Mouse (Mus musculus): ENCODE measurements around the gene Catsperg1.
"Not testable (repeated sequence)": the region's sequence is repeated elsewhere in the genome, so short reads cannot be mapped to it uniquely, and the experiment has no call there.

The Catsperg1 gene

DNA sequence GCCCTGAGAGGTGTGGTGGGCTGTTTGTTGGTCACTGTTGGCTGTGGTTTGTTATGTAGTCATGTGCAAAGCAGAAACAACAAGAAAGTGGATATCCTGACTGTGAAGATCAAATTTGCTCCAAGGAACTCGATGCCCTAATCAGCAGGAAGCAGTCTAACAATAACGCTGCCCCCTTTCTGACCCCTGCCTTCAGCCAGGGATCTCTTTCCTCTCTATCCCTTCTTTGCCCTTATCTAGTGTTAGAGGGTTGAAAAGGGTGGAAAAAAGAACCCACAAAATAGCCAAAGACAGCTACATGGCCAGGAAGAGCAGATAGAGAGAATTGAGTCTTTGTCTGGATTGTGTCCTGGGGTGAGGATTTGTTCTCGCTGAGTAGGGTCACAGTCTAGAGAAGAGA is 16.7 kb upstream of the Catsperg1 start:
- DNase-seq (ENCODE audit: low spot score) = no peak

DNA sequence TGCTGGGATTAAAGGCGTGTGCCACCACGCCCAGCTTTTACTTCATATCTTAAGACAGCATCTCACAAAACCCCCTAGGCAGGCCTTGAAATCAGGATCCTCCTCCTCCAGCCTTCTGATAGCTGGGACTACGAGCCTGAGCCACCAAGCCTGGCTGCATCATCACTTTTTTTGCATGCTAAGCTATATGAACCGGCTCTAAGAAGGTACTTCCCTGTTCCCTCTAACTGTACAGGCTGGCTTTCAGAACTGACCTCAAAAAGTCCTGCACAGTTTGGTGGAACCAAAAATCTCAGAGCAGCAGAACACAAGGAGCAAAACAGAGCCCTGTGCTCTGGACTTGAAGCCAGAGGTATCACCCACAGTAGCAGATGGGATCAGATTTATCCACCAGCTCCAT is 14.4 kb upstream of the Catsperg1 start:
- no peak for DNase-seq (ENCODE audit: low spot score)

DNA sequence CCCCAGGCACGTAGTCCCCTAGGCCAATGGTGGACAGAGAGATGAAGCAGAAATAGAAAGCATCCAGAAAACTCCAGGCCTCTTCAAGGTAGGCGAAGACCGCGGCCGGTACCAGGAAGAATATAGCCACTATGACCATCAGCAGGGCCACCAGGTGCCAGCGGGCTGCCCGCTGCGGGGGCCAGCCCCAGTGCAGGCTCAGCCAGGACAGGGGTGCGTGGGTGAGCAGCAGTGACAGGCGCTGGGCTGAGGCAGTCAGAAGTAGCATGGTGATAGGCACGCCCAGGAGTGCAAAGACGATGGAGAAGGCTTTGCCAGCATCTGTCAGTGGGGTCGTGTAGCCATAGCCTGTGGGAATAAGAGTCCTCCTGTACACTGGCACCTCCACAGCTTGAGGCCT is 11.7 kb upstream of the Catsperg1 start:
- no peak for DNase-seq (ENCODE audit: low spot score)

GRCm38 (mm10) chr7:29224756-29225394 is 11.0 kb upstream of the Catsperg1 start:
- no peak for DNase-seq (ENCODE audit: low spot score)

- DNase-seq (ENCODE audit: low spot score) = no peak
Measured at GRCm38 (mm10) chr7:29214846-29215245, 1.0 kb upstream of the Catsperg1 start.

GRCm38 (mm10) chr7:29214236-29214635 is 401 bp upstream of the Catsperg1 start:
- no peak for DNase-seq (ENCODE audit: low spot score)

DNA sequence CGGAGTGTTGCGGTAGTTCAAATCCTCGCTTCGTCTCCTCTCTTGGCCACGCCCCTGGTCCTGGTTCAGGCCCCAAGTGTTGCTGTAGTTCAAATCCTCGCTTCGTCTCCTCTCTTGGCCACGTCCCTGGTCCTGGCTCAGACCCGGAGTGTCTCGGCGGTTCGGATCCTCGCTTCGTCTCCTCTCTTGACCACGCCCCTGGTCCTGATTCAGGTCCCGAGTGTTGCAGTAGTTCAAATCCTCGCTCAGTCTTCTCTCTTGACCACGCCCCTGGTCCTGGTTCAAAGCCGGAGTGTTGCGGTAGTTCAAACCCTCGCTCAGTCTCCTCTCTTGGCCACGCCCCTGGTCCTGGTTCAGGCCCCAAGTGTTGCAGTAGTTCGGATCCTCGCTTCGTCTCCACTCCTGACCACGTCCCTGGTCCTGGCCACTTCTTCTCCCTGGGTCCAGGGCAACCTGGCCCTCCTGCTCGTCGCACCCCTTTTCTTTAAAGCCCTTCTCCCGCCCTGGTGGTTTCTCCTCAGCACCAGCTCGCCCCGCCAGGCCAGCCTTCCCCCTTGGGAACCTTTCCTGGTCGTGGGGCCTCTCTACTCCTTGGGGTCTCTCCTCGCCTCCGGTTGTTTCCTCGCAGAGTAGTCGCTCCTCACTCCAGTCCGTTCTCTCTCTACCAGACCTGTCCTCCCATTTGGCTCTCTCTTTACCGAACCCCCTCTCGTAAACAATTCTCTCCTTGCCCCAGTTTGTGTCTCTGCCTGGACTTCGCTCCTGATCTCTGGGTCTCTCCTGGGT is 867 bp downstream of the Catsperg1 start:
- DNase-seq (ENCODE audit: low spot score) = not testable (repeated sequence)

DNA sequence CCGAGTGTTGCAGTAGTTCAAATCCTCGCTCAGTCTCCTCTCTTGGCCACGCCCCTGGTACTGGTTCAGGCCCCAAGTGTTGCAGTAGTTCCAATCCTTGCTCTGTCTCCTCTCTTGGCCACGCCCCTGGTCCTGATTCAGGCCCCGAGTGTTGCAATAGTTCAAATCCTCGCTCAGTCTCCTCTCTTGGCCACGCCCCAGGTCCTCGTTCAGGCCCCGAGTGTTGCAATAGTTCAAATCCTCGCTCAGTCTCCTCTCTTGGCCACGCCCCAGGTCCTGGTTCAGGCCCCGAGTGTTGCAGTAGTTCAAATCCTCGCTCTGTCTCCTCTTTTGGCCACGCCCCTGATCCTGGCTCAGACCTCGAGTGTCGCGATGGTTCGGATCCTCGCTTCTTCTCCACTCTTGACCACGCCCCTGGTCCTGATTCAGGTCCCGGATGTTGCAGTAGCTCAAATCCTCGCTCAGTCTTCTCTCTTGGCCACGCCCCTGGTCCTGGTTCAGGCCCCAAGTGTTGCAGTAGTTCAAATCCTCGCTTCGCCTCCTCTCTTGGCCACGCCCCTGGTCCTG is 1.6 kb downstream of the Catsperg1 start:
- DNase-seq (ENCODE audit: low spot score) = no peak

DNA sequence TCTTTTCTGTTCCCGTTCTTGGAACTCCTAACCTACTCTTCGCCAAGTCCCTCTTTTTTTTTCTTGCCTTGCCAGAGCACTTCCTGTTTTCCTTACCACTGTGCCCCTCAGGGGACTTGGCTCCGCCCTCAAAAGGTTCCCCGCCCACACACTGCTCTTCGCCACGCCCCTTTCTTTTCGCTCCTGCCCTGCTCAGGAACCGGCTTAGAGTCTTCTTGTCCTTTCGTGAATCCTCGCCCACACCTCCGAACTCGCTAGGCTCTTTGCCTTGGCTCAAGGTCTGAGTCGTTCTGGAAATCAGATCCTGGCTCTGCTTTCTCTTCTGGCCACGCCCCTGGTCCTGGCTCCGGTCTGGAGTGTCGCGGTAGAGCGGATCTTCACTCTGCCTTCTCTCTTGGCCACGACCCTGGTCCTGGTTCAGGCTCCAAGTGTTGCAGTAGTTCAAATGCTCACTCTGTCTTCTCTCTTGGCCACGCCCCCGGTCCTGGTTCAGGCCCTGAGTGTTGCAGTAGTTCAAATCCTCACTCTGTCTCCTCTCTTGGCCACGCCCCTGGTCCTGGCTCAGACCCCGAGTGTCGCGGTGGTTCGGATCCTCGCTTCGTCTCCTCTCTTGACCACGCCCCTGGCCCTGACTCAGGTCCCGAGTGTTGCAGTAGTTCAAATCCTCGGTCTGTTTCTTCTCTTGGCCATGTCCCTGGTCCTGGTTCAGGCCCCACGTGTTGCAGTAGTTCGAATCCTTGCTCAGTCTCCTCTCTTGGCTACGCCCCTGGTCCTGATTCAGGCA is 2.2 kb downstream of the Catsperg1 start:
- peak; percentile 75 for DNase-seq (ENCODE audit: low spot score)

DNA sequence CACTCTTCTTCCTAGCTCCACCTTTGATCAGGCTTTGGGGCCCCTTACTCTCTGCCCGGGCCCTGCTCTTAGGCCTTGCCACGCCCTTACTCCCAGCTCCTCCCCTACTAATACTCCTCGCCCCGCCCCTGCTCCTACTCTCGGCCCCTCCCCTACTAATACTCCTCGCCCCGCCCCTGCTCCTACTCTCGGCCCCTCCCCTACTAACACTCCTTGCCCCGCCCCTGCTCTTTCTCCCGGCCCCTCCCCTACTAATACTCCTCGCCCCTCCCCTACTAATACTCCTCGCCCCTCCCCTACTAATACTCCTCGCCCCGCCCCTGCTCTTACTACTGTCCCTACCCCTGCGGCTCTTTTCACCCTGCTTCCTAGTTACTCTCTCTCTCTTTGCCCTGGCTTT is 2.8 kb downstream of the Catsperg1 start:
- peak; percentile 39 for DNase-seq (ENCODE audit: low spot score)

DNA sequence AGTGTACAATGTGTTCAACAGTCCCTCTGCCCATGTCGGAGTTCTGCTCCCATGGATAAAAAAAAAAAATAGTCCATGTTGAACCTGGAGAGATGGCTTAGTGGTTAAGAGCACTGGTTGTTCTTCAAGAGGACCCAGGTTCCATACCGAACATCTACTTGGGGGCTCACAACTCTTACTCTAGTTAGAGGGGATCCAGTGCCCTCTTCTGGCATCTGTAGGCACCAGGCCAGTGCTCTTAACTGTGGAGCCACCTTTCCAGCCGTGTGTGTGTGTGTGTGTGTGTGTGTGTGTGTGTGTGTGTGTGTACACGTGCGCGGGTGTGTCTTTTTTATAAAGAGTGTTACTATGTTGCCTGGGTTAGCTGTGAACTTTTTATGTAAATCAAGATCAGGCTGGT is 11.3 kb downstream of the Catsperg1 start:
- DNase-seq (ENCODE audit: low spot score) = no peak

DNA sequence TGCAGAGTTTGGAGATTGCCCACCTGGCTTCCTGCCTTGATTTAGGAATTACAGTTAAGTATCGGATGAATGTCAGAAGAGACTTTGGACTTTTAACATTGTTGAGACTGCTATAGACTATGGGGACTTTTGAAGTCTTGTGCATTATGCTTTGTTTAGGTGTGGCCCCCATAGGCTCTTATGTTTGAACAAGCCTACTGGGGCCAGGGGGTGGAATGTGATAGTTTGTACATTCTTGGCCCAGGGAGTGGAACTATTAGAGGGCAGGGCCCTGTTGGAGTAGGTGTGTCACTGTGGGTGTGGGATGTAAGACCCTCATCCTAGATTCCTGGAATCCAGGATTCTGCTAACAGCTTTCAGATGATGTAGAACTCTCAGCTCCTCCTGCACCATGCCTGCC is 19.6 kb downstream of the Catsperg1 start:
- not testable (repeated sequence) for DNase-seq (ENCODE audit: low spot score)

- DNase-seq (ENCODE audit: low spot score) = not testable (repeated sequence)
Measured at GRCm38 (mm10) chr7:29181323-29181722, 32.5 kb downstream of the Catsperg1 start.

DNA sequence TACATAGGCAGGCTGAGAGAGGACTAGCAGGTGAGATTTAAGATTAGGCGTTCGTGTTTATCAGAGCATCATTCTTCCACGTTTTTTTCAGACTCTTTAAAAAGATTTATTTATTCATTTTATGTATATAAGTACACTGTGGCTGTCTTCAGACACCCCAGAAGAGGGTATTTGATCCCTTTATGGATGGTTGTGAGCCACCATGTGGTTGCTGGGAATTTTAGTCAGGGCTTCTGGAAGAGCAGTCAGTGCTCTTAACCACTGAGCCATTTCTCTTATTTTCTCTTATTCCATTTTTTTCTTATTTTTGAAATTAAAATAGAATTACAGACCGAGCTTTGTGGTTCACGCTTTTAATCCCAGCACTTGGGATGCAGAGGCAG is 33.0 kb downstream of the Catsperg1 start:
- no peak for DNase-seq (ENCODE audit: low spot score)

DNA sequence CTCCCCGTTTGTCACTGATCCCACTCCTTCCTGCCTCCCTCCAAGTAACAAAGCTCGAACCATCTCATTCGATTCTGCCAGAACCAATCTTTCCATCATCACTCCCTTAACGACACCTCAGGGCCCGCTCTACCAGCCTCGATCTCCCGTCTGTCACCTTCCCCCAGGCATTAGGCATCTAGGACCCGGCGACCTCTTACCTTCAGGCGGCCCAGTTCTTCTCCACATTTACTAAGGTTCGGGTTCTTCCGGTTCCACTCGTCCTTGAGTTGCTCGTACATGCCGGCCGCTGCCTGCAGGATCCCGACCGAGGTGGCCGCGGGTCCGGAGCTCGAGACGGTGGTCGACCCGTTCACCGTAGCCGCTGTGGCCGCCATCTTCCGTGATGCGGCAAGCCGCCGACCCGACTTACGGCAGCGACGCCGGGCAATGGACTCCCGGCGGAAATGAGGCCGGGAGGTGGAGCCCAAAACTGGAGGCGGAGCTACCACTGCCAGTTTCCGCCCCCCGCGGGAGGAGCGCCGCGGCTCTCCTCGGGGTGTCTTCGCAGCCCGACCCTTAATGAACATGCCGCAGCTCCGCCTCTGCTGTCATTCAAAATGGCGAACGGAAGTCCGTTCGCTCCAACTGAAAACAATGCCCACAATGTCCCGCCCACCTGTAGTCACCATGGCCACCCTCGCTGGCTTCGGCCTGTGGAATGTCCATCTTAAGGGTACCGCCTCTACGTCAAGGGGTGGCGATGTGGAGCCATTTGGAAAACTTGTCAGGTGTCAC is 33.6 kb downstream of the Catsperg1 start, which contains the start of gene Psmd8:
Psmd8 (minus strand) TSS at position 625 of the 777 bp plus-strand sequence.
- DNase-seq (ENCODE audit: low spot score) = peak; percentile 93

DNA sequence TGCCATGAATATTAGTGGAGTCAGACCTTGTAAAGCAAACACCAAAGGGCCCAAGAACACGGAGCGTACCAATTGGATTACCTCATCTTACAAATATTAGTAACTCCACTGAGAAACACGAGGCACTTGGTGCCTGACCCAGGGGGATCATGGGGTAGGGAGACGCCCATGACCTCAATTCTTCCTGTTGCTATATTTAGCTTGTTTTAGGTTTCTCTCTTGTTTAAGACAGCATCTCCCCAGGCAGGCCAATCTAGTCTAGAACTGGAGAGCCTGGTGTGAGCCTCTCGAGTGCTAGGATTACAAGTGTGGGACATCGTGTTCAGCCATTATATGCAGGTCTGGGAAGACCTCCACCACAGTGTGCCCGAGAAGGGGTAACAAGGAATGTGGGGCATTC is 34.5 kb downstream of the Catsperg1 start:
- DNase-seq (ENCODE audit: low spot score) = no peak

DNA sequence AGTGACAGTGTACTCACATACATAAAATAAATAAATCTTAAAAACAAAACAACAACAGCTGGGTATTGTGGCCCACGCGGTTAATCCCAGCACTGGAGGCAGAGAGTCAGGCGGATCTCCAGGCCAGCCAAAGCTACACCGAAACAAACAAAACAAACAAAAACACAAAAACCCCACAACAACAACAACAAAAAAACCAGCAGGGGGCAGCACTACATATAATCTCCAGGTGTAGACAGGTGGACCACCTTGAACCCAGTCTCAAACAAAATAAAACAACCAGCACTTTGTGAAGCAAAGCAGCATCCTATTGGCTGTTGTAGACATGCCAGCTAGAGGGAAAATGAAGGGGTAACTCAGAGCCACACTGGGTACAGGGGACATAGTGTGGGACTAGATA is 35.7 kb downstream of the Catsperg1 start:
- no peak for DNase-seq (ENCODE audit: low spot score)

- no peak for DNase-seq (ENCODE audit: low spot score)
Measured at GRCm38 (mm10) chr7:29172390-29173016, 41.3 kb downstream of the Catsperg1 start.

GRCm38 (mm10) chr7:29171562-29172097 is 42.2 kb downstream of the Catsperg1 start:
- DNase-seq (ENCODE audit: low spot score) = no peak

- DNase-seq (ENCODE audit: low spot score) = no peak
Measured at GRCm38 (mm10) chr7:29170755-29171561, 42.9 kb downstream of the Catsperg1 start.
